Mouse (Mus musculus) stomach, postnatal 0 days (tissue): ENCODE data around the gene Trmt10a. TPM values are rescaled to one million over a fixed set of nuclear protein-coding genes. Genes with fewer than 3 reads are reported as not detected.

ENCODE experiments used
- ATAC-seq: fragments of 200-750 bp; cut with Nextera tagmentation; 2 replicates; pipeline ENCODE4 v1.8.0; 2017; ENCODE audit not compliant: low FRiP score, low TSS enrichment
- DNase-seq: peaks from one replicate; pipeline ENCODE4 v3.0.0-alpha.2; 2016; ENCODE audit warnings: low spot score
- H3K27ac ChIP-seq: fragments of 300-500 bp; sonication (generic); replicated peaks from 2 replicates; pipeline ENCODE4 v1.5.1; 2014; ENCODE audit warnings: mild to moderate bottlenecking, control low read depth
- H3K27me3 ChIP-seq: fragments of 300-500 bp; sonication (generic); 2 replicates; pipeline ENCODE4 v1.6.1; 2014; ENCODE audit warnings: low read length; ENCODE audit not compliant: control insufficient read depth, insufficient read depth
- H3K36me3 ChIP-seq: fragments of 300-500 bp; sonication (generic); 2 replicates; pipeline ENCODE4 v1.6.1; 2014; ENCODE audit warnings: low read length, mixed read lengths; ENCODE audit not compliant: control insufficient read depth, insufficient read depth
- H3K4me1 ChIP-seq: fragments of 300-500 bp; sonication (generic); replicated peaks from 2 replicates; pipeline ENCODE4 v1.6.1; 2014; ENCODE audit warnings: antibody characterized with exemption; ENCODE audit not compliant: control insufficient read depth, insufficient read depth
- H3K4me2 ChIP-seq: fragments of 300-500 bp; sonication (generic); replicated peaks from 2 replicates; pipeline ENCODE4 v1.6.1; 2014; ENCODE audit warnings: low read depth, mild to moderate bottlenecking, control low read depth, moderate library complexity
- H3K4me3 ChIP-seq: fragments of 300-500 bp; sonication (generic); 2 replicates; pipeline ENCODE4 v1.5.1; 2014; ENCODE audit warnings: low read depth, low read length, control low read depth
- H3K9ac ChIP-seq: fragments of 300-500 bp; sonication (generic); 2 replicates; pipeline ENCODE4 v1.6.1; 2014; ENCODE audit warnings: mild to moderate bottlenecking, low read length, control low read depth, mixed read lengths
- H3K9me3 ChIP-seq: fragments of 300-500 bp; sonication (generic); 2 replicates; pipeline ENCODE4 v1.6.1; 2016; ENCODE audit warnings: low read length; ENCODE audit not compliant: control insufficient read depth
- CTCF ChIP-seq: IDR thresholded peaks from 2 replicates; pipeline ENCODE4 v1.5.1; 2016; ENCODE audit warnings: antibody characterized with exemption, low read depth, mild to moderate bottlenecking, moderate library complexity
- EP300 ChIP-seq: optimal IDR thresholded peaks from 2 replicates; pipeline ENCODE3; 2016; ENCODE audit warnings: antibody characterized with exemption
- WGBS: fragments of 180-500 bp; shearing (Covaris S2); extraction: QIAGEN DNeasy Blood & Tissue Kit; methylation state at CpG from one replicate; pipeline ENCODE4 v1.1.7; 2014; 5-methylcytosine and 5-hydroxymethylcytosine counted together
- polyA plus RNA-seq: library from polyadenylated mRNA; unstranded; fragments of >200 nt; fragmentation: Nextera tagmentation; extraction: Ambion mirVana; gene quantifications from 2 replicates; pipeline ENCODE4 v1.2.1, GENCODE M21; 2015

Trmt10a gene
- polyA plus RNA-seq, 1 experiment from 2014 or later = 5.3 TPM

- WGBS = 82% methylated on average over 2 of the region's 2 CpGs
- H3K36me3 ChIP-seq = no peaks in the 10 kb centered on the region
- no peak overlapping the region for H3K27ac ChIP-seq
- H3K4me1 ChIP-seq = no peaks in the 10 kb centered on the region
- H3K9ac ChIP-seq = no peak overlapping the region
- ATAC-seq (no peak), DNase-seq (no peak)
- no peak overlapping the region for H3K4me3 ChIP-seq
- TF ChIP-seq CTCF (no peak), EP300 (no peak)
- H3K4me2 ChIP-seq = no peak overlapping the region
- no peaks in the 10 kb centered on the region for H3K9me3 ChIP-seq
- no peaks in the 10 kb centered on the region for H3K27me3 ChIP-seq
These were observed 38.8 kb downstream of the Trmt10a start for GRCm38 (mm10) chr3:138182019-138182418.

DNA sequence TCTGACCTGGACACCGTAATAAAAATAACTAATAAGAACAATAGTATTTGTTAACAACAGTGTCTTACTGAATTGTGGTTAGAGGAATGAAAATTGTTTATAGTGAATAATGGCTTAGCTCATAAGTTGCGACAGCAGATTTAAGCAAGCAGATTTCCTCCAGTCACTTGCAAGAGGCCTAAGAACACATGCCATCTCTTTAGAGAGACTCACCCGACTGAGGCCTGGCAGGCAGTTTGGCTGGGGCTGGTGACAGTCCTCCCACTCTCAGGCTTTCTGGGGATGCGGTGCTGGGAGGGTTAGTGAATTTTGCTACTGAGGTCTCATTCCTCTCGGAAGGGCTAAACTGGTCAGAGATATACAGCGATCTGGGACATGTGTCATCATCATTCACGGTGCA, 40.1 kb downstream of the Trmt10a start:
- Histone ChIP-seq H3K4me1 (no peaks in the 10 kb centered on the region), H3K4me2 (no peak overlapping the region), H3K36me3 (no peaks in the 10 kb centered on the region), H3K9me3 (no peaks in the 10 kb centered on the region), H3K4me3 (no peak overlapping the region), H3K27me3 (no peaks in the 10 kb centered on the region), H3K27ac (no peak overlapping the region), H3K9ac (no peak overlapping the region)
- ATAC-seq = no peak
- no peak for DNase-seq
- 74% methylated on average over 7 of the region's 7 CpGs for WGBS
- TF ChIP-seq CTCF (no peak), EP300 (no peak)

DNA sequence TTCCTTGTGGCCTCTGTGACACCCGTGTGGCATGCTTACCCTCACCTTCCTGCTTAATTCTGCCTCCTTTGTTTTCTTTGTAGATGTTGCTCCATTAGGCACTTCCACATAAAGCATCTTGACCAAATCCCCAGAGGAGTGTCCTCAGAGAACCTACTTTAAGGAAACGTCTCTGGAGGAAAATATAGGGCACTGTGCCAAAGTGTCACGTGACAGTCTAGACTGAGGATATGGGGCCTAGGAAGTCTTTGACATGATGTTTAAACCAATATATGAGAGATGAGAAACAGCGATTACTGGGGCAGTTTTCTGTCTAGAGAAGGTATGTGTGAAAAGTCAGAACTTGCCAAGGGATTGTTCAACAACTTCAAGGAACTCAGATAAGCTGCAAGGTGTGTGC, 42.0 kb downstream of the Trmt10a start:
- 0 out of 2 replicates have a peak, but pooled peaks have one; percentile 56 for ATAC-seq
- DNase-seq = peak; percentile 48
- no peak overlapping the region for H3K27ac ChIP-seq
- no peaks in the 10 kb centered on the region for H3K36me3 ChIP-seq
- H3K4me3 ChIP-seq = no peak overlapping the region
- 18% methylated on average over 4 of the region's 4 CpGs for WGBS
- no peaks in the 10 kb centered on the region for H3K4me1 ChIP-seq
- no peak overlapping the region for H3K9ac ChIP-seq
- H3K9me3 ChIP-seq = no peaks in the 10 kb centered on the region
- no peak for TF ChIP-seq EP300
- no peak for TF ChIP-seq CTCF
- no peak overlapping the region for H3K4me2 ChIP-seq
- H3K27me3 ChIP-seq = no peaks in the 10 kb centered on the region

DNA sequence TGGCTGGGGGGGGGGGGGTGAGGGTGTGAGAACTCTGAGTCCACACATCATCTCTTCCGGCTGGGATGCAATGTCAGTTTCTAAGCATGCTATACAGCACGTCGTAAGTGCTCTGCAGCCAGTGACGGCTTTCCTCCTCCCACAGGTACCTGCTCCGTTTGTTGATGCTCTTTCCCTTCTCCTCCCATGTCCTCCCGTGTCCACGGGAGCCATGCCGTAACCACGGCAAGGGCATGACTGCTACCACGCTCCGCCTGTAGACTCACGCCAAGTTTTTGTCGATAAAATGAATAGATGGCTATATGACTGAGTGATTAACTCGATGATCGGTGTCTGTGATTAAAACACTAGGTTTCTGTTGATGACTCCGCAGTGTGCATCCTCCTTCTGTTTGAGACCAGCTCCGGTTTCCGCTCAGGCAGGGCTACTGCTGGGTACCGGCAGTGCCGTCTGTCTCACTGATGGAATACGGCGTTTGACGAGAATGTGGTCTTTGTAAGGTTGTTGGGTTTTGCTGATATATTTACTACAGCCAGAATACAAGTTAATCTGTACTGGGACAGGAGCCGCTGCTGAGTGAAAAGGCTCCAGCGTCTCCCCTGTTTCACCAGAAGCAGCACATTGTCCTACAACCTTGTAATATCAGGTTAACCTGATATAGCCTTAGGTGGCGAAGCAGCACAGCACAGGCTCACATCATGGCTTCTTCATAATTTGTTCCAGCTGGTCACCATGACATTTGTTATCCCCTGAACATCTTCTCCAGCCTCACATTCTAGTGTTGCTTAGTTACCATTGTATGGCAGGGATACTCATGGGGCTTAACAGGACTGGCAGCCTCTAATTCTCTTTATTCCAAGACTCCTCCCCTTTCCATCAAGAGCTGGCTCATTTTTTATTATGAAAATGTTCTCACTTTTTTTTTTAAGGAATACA, 43.0 kb downstream of the Trmt10a start:
- 84% methylated on average over 26 of the region's 26 CpGs for WGBS

DNA sequence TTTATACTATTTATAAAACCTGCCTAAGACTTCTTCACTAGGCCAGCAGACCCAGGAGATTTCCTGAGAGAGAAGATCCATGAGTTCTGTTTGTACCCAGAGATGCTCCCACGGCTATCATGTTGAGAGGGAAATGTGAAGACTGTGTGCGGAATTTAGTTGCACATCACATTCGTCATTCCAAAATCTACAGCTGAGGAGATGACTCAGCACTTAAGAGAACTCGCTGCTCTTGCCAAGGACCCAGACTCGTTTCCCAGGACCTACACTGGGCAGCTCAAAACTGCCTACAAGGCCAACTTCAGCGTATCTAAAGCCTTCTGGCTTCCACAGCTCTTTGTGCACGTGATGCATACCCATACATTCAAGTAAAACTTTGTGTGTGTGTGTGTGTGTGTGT, 49.0 kb downstream of the Trmt10a start:
- H3K4me3 ChIP-seq = no peak overlapping the region
- no peak overlapping the region for H3K27ac ChIP-seq
- H3K9me3 ChIP-seq = no peaks in the 10 kb centered on the region
- no peak overlapping the region for H3K4me2 ChIP-seq
- 59% methylated on average over 7 of the region's 7 CpGs for WGBS
- H3K9ac ChIP-seq = no peak overlapping the region
- no peaks in the 10 kb centered on the region for H3K36me3 ChIP-seq
- no peak for TF ChIP-seq CTCF
- no peak for TF ChIP-seq EP300
- no peaks in the 10 kb centered on the region for H3K27me3 ChIP-seq
- H3K4me1 ChIP-seq = no peaks in the 10 kb centered on the region
- no peak for DNase-seq
- ATAC-seq = no peak

More for the DNA sequence above, 43.0 kb downstream of the Trmt10a start:
- TF ChIP-seq EP300 (no peak), CTCF (no peak)
- Histone ChIP-seq H3K36me3 (no peaks in the 10 kb centered on the region), H3K27me3 (no peaks in the 10 kb centered on the region), H3K9me3 (no peaks in the 10 kb centered on the region), H3K9ac (no peak overlapping the region), H3K4me3 (no peak overlapping the region), H3K4me2 (no peak overlapping the region), H3K27ac (no peak overlapping the region), H3K4me1 (no peaks in the 10 kb centered on the region)
- DNase-seq = no peak
- no peak for ATAC-seq

- WGBS = 79% methylated on average over 15 of the region's 15 CpGs
- H3K4me3 ChIP-seq = no peak within 1 kb of the TSS
- ATAC-seq = no peak
- H3K4me1 ChIP-seq = no peaks in the 10 kb centered on the region
- no peaks in the 10 kb centered on the region for H3K27me3 ChIP-seq
- no peak within 1 kb of the TSS for H3K9ac ChIP-seq
- H3K27ac ChIP-seq = no peak within 1 kb of the TSS
- H3K4me2 ChIP-seq = no peak within 1 kb of the TSS
- no peaks in the 10 kb centered on the region for H3K36me3 ChIP-seq
- H3K9me3 ChIP-seq = no peaks in the 10 kb centered on the region
- TF ChIP-seq CTCF = no peak
- TF ChIP-seq EP300 = no peak
- no peak for DNase-seq
These were observed 50.5 kb downstream of the Trmt10a start, which contains the start of gene 4930579F01Rik for GRCm38 (mm10) chr3:138193683-138194302. Gene 4930579F01Rik, minus strand, starts transcription at chr3:138193825.
